Mouse (Mus musculus) hematopoietic multipotent progenitor cell, adult 10-12 weeks (in vitro differentiated cells): Measurements from ENCODE around the gene Rfc4. TPM values are rescaled to one million over a fixed set of nuclear protein-coding genes. Genes with fewer than 3 reads are reported as not detected.

Experiments
- polyA plus RNA-seq: library from polyadenylated mRNA; stranded (reverse); fragments of >175 nt; gene quantifications from 2 replicates; pipeline ENCODE4 v1.2.3, GENCODE M21; 2012; ENCODE audit warnings: low replicate concordance

Gene Rfc4
- 0.53 and 12.6 TPM in 2 replicates for polyA plus RNA-seq

DNA sequence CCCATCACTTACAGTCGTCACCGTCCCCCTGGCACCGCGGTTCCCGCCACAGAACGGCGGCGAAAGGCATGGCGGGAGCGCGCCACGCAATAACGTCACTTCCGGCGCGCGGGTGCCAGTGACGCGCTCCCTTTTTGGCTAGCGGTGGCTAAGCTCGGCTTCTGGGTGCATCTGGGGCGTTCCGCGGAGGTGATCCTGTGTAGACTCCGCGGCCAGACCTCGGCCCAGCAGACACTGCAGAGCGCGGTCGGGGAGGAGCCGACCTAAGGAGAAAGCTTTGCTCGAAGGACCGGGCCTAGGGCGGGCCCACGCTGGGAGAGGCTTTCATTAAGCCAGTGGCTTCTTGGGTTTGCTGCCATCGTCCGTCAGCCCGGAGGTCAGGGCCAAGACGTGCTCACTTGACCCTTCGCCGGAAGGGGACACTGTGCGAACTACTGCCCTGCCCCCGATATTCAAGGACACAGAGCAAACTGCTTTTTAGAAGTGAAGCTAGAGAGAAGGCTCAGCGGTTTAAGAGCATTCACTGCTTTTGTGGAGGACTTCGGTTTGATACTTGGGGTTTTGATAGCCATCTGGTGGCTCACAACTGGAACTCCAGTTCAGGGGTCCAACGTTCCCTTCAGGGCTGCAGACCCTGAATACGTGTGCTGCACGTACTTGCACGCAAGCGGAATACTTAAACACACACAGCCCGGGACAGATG, at the start of gene Rfc4:
TSS of gene Rfc4 (minus strand) at position 65 of the 703 bp plus-strand sequence.

DNA sequence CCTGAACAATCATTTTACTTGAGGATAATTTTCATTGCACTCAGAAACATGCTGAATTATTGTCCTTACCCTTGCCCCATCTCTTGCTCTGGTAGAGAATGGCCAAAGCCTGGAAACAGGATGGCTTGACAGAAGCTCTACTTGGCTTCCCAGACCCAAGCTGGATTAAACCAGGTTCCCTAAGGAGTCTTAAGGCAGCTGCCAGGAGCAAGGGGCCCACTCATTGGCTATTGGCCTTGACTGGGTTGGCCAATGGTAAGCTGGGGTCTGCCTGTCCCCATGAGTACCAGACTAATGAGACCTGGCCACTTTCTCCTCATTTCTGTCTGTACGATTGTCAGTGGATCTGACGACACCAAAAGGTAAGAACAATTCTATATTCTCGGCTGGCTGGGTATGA, 18.7 kb upstream of the Rfc4 start, which contains the start of gene Adipoq:
TSS of gene Adipoq (plus strand) at position 257 of the 400 bp plus-strand sequence.

DNA sequence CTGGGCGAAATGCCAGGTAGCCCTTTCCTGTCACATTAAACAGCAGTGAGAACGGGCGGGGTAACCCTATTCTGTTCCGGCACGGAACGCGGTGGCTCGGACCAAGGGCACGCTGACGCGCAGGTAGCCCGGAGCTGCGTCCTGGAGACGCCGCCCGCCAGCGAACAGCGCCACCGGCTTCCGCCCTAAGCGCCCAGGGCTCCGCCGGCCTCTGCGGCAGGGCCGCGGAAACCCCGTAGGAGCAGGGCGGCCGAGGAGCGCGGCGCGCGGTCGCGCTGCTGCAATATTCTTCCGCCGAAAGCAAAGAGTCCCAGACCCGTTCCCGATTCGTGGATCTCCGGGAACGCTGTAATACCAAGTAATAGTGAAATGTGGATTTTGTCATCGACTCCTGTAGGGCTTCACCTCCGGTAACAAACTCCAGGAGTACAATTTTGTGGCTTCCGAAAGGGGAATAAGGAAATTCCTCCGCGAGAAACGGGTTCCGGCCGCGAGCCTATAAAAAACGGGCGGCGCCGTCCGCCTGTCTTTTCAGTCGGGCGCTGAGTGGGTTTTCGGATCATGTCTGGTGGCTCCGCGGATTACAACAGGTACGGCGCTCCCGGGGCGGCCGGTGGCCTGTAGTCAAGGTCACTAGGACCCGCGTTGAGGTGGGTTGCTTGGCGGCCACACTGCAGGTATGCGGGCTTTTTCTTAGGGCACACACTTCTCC, 20.1 kb downstream of the Rfc4 start, which contains the start of gene Eif4a2:
TSS of gene Eif4a2 (plus strand) at position 214 of the 712 bp plus-strand sequence.

Other genes starting within 250 kb of the Rfc4 start
- gene Ahsg, start 236.5 kb downstream of the Rfc4 start, polyA plus RNA-seq, result not detected in 2 replicates
- not detected in 2 replicates for gene Fetub, start 209.4 kb downstream of the Rfc4 start, polyA plus RNA-seq
- gene Hrg, start 176.7 kb downstream of the Rfc4 start, polyA plus RNA-seq, result not detected in 2 replicates
- gene Kng2, start 98.3 kb downstream of the Rfc4 start, polyA plus RNA-seq, result not detected in 2 replicates
- gene Kng1, start 69.9 kb downstream of the Rfc4 start, polyA plus RNA-seq, result not detected in 2 replicates
- gene Eif4a2, start 20.3 kb downstream of the Rfc4 start, polyA plus RNA-seq, result 5.9 and 20.9 TPM in 2 replicates
- gene Adipoq, start 18.8 kb upstream of the Rfc4 start, polyA plus RNA-seq, result not detected in 2 replicates
- gene St6gal1, start 97.0 kb upstream of the Rfc4 start, polyA plus RNA-seq, result 64.6 and 108 TPM in 2 replicates